Mouse (Mus musculus) liver, postnatal 0 days (tissue): Measurements from ENCODE around the gene Tnc.

Experiments
- CTCF ChIP-seq: sonication (generic); IDR thresholded peaks from 2 replicates; pipeline ENCODE4 v1.5.1; 2016; ENCODE audit warnings: antibody characterized with exemption, low read depth
- EP300 ChIP-seq: IDR thresholded peaks from 2 replicates; pipeline ENCODE4 v1.6.1; 2016; ENCODE audit warnings: antibody characterized with exemption, low read depth, mild to moderate bottlenecking

GRCm38 (mm10) chr4:64000293-64000692, 46.5 kb downstream of the Tnc start:
- TF ChIP-seq CTCF: no peak
- no peak for TF ChIP-seq EP300
